Mouse (Mus musculus) cerebellum, postnatal 4 days (tissue): ENCODE measurements around the gene Scarb1.
A peak's percentile ranks its signal among the peaks of the same experiment; 100 is the strongest.

Experiments used
- DNase-seq, 2 experiments: peaks; one replicate each; pipeline ENCODE4 v3.0.0; 2022; ENCODE audit warnings: low spot score in 2 of 2, mixed read lengths in 1 of 2

Gene Scarb1

DNA sequence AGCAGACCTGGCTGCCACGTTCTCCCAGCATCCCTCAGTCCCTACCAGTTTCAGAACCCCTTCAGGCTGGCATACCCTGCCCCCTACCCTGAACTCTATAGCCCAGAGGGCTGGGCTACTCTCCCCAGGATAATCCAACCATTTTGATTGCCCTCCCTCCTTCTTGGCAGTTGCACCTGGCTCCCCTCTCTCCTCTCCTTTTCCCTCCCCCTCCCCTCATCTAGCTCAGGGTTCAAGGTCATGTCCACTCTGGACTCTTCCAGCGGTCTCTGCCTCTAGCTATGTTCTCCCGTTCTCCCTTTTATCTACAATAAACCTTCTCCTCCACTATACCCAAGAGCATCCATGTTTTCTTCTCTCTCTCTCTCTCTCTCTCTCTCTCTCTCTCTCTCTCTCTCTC is 9.1 kb downstream of the Scarb1 start:
- no peak for DNase-seq

DNA sequence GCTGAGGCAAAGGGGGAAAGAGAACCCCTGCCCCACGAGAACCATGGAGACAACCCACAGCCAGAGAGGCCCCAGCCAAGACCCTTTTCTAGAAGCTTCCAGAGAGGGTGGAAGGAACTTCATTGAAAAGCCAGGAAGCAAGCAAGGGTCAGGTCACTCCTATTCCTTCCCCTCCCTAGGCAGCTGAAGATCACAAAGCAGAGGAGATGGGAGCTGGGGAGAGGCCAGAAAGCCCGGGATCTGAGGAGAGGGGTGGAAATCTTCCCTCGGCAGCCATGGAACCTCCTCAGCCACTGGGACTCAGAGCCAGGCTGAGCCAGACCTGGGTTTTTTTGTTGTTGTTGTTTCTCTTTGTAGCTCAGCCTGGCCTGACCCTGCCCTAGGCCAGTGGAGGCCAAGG is 9.8 kb downstream of the Scarb1 start:
- DNase-seq: no peak

DNA sequence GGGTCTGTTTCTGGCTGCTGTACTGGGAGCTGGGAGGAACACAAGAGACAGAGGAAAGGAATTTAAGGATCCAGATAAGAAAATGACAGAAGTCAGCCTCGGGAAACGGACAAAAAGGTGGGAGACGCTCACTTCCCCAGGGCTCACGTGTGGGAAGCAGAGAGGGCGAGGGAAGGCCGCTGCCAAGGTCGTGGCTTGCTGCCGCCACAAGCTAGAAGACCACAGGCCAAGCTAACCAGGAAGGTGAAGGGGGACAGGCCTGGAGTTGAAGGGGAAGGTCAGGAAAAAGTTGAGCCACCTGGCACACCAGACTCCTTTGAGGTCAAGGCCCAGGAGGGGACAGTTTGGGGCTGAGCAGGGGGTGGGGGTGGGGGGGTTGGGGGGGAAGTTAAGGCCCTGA is 10.2 kb downstream of the Scarb1 start:
- no peak for DNase-seq

DNA sequence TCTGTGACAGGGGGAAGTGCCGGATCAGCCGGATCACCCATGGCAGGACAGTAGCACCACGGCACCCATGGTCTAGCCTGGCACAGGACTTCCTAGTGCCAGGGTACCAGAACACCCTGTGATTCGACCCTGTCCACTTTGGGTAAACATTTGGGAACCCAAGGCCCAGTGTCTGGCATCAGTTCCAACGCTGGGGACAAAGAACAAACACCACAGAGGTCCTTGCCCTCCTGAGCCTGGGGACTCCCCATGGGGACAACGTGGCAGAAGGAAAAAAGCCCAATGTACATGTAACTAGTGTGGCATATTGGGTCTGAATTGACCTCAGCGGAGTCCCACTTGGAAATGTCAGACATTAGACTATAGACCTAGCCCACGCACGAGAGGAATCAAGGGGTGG is 10.7 kb downstream of the Scarb1 start:
- no peak for DNase-seq

DNA sequence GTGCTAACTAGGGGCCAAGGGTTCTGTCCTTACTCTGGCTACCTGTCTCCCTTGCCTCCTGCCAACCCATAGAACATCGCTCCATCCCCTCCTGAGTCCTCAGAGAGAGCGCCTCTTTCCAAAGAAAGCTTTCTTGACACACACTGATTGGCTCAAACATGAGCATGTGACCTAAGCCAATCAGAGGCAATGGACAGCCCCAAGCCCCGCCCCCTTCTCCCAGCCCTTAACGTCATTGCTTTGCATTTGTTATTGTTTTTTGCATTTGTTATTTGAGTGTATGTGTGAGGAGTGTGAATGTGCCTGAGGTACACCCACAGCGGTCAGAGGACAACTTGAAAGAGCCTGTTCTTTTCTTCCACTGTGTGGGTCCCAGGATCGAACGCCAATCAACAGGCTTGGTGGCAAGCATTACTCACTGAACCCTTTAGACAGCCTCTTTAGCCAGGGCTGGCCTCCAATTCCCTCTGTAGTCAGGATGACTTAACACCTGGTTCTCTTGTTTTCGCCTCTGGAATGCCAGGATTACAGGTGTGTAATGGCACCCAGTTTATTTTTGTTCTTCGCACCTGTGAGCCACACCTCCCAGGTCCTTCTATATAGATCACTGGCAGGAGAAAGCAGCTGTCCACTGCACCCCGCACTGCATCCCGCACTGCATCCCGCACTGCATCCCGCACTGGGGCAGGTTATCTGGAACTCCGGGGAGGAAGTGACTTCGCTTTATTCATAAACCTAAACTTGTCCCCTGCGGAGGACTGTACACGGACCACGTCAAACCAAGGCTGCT is 13.1 kb downstream of the Scarb1 start:
- DNase-seq: no peak

DNA sequence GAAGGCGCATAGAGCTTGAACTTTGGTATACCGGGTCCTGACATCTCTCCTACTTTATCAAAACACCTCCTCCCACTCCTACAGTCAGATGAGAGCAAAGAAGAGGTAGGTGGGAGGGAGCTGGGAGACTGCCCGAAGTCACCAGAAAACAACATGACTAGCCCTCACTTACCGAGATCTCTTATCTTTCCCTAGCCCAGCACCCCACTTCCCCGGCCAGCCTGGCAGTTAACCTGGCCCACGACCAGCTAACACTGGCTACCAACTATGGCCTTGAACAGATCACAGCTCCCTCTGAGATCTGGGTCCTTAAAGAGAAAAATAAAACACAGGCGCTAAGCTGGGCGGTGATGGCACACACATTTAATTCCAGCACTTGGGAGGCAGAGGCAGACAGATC is 14.5 kb downstream of the Scarb1 start:
- DNase-seq: no peak

DNA sequence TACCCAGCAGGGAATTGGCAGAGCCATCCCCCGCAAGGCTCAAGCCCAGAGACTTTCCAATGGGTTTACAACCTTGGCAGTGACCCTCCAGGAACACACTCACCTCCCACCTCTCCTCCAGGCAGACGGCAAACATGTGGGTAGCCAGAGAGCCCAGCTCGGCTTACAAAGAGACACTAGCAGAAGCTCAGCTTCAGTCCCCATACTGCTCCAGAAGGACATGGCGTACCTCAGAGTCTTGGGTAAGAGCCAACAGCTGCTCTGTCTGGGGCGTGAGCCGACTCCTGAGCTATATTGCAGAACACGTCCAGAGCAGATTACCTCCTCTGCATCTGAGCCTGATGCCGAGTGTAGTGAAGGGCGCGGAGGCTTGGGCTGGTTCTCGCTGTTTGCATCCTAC is 15.0 kb downstream of the Scarb1 start:
- no peak for DNase-seq

DNA sequence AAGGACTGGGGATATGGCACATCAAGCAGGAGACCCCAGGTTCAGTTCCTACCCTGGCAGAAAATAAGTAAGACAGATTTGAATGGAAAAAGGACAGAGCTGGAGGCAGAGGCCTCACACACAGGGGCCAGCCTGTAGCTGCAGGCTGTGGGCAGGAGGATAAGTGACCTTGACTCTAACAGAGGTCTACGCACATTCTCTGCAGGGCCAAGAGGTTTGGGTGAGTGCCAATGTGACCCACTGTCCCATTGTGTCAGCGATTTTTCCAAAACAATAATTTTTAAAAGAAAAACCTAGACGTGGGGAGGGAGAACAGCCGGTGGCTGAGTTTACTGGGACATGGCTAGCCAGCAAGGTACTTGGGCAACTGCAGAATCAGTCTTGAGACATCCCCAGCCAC is 15.6 kb downstream of the Scarb1 start:
- no peak for DNase-seq

DNA sequence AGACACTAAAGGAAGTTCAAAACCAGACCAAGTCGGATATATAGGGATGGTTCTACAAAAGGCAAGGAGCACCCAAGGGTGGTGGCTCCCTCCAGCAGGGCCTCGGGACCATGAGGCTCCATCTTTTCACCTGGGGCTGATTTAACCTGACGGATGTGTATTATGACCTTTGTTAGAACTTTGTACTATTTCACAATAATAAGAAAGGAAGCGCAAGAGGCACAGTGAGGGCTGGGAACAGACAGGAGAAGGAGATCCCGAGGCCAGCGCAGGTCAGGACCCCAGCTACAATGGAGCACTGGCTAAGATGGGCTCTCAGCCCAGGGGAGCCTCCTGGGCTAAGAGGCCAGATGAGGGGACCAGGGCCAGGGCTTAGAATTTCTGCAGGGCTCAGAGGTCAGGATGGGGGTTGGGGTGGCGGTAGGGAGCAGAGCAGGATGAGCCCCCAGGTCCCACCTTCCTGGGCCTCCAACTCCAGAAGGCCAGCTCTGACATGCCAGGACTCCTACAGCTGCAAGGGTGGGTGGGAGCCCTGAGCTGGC is 16.9 kb downstream of the Scarb1 start:
- no peak for DNase-seq

DNA sequence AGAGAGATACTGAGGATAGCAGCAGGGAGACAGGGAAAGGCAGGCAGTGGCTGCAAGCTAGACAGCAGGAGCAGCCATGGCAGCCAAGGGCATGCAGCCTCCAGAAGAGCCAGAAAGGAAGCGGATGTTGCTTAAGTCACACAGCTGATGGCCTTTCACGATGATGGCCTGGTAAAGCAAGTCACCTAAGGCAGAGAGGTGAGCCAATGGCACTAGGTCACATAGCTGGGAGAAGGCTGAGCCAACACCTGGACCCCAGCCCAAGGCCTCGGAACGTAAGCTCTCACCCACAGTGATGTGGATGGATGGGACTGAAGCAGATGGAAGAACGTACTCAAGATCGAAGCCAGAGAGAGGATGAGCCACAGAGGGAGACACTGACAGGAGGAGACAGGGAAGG is 17.8 kb downstream of the Scarb1 start:
- no peak for DNase-seq

DNA sequence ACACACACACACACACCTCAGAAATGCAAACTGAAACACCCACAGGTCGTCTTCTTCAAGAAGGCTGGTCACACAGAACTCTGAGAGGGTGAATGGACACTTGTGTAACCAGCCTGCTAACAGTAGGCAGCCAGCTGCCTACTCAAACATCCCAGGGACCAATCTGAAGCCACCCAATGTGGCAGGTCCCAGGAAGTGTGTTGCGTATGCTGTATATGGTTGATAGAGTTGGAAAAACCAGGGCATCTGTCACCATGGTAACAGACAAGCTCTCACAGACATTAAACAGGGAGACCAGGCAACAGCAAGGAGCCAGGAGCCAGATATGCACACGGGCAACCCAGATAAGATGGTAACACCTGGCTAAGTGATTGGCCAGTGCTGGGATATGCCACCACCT is 19.1 kb downstream of the Scarb1 start:
- no peak for DNase-seq

DNA sequence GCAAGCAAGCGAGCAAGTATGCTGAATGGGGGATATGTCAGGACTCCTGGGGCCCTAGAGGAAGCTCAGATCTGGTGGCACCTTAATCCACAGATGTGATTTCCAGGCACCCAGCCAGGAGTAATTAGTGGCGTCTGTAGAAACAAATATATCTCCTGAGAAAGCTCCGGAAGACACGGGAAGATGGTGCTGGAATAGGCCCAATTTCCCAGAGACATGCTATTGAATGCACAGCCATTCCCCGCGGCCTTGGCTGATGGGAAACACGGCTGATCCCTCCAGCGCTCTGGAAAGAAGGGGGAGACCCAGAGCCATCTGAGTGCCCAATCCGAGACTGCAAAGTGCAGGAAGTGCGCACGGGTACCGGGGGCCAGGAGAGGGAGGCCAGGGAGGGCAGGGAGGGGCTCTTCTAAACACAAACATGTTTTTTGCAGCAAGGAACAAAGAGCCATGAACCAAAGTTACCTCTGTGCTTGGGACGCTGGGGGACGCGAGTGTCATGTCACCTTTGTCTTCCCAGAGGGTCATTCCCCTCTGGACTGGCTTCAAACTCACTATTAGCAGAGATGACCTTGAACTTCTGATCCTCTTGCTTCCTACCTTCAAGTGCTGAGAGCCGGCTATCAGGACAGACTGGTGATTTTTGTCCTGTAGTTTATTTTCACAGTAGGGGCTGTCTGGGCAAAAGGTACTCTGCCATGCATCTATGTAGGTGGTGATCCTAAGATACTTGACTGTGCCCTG is 21.7 kb downstream of the Scarb1 start:
- DNase-seq: no peak

DNA sequence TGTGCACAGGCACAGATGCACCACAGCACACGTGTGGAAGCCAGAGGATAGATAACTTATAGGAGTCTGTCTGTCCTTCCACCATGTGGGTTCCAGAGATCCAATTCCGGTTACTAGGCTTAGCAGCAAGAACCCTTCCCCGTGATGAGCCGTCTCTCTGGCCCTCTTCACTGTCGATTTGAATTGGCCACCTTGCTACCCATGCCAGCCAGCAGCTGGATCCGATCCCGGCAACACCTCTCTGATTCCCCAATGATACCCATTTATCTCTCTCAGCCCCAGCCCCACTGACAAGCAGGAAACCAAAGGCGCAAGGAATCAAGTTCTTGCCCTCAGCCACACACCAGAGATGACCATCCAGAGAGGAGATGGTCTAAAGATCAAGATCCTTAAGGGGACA is 22.9 kb downstream of the Scarb1 start:
- no peak for DNase-seq

DNA sequence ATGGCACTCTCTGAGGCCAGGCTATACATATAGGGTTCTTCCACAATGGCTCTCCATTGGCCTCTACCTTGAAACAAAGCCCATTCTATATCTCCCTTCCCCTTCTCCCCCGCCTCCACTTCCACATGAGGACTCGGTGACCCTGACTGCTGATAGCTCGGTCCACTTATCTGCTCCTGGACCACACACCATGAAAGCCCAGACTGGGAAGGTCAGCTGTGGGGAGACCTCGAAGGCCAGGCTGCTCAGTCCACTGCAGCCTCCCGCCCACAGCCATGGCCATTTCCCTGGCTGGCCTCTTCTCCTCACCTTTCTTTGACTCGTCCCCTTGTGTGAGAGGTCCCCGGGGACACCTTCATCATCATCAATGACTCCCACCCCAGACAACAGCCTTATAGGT is 23.6 kb downstream of the Scarb1 start:
- DNase-seq: no peak

DNA sequence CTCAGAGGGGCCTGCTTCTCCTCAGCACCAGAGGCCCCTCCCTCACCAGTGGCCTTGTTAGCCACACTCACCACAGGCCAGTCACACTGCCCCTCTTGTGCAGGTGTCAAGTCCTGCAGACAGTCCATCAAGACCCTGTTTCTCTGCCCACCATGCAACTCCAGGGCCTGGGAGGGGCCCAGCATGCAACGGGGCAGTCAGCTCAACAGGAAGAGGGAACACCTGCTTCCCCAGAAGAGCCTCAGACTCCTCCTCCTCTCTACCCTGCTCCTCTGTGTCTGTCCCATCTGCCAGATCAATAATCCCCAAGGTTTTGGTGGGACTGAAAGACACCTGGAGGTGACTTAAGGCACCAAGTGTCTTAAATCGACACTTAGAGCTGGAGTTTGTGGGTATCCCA is 24.1 kb downstream of the Scarb1 start:
- no peak for DNase-seq

DNA sequence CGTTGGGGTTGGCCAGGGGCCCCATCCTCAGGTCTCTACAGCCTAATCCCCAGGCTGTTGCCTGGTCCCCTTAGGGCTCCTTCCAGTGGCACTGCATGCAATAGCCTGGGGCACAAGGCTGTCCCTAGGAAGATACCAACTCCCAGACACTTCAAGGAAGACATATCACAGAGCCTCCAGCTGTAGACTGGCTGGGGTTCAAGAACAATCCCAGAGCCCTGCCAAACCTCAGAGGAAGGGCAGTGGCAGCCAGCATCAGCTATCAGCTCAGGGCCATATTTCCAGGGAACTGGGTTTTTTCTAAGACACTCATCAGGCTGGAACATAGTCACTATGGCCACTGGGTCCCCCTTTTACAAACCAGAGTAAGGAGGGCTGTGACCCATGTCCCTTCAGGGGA is 25.8 kb downstream of the Scarb1 start:
- DNase-seq: no peak

DNA sequence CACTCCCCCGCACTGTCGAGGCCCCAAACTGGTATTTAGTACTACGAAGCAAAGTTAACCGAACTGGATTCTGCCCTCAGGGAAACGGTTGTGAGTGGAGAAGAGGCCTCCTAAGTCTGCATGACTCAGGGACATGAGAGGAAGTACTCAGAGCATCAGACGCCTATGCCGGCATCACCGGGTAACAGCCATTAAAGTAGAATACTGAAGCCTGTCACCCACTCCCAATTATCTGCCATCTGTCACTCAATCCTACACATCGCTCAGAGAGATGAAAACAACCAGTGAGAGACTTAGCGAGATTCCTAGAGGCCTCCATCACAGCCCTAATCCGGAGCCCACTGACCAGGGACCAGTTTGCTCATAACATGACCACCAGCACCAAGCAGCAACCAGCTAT is 26.9 kb downstream of the Scarb1 start:
- no peak for DNase-seq

DNA sequence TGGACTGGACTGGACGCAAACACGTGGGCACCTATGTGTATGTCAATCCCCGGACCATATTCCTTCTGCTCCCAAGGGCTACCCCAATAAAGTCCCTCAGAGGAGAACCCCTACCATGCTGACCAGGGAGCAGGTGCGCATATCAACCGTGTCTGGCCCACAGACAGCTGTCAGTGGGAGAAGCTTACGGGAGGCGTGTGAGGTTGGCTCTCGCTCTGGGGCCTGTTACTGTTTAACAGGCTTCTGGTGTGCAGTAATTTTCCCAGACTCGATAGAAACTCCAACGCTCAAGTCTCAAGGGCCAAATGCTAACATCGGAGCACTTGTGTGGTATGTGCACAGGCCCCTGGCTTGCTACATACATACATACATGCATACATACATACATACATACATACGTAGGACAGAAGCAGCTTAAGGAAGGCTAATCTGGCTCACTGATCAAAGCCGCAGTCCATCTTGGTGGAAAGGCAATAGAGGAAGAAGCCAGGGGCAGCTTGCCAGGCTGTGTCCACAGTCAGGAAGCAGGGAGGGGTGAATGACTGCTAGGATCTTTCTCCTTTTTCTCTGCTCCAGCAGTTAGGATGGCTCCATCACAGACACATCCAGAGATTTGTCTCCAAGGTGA is 27.8 kb downstream of the Scarb1 start:
- peak in 1 of 2 experiments; percentile 46 for DNase-seq

DNA sequence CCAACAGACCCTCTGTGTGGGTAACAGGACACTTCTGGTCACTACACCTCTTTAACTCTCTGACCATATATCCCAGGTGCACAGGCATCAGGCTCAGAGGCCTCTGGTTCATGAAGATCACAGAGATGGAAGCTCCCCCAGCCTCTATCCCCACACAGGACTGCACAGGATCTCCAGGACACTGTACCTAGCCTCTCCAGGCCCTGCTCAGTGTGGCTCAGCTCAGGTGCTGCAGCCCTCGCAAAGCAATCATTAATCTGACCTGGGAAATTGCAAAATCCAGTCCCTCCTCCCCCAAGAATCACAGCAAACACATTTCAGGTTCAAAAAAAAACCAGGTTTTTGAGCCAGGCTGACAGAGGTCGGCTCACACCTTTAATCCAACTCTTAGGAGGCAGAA is 29.9 kb downstream of the Scarb1 start:
- DNase-seq: no peak

DNA sequence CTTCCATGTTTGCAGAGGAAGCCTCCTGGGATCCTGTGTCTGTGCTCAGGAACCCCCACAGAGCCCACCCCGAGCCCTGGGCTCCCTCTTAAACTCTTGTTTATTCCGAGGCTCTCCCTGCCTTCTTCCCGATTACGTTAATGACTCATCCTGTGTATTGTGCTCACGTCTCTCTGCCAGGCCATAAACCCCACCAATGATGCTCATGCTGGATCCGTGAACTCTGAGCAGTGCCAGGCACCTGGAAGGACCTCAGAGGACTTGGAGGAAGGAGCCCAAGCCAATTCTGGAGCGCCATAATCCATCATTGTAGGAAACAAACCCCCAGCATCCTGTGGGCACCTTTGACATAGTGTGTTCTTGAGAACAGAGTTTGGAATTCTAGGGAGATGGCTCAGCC is 31.7 kb downstream of the Scarb1 start:
- no peak for DNase-seq

DNA sequence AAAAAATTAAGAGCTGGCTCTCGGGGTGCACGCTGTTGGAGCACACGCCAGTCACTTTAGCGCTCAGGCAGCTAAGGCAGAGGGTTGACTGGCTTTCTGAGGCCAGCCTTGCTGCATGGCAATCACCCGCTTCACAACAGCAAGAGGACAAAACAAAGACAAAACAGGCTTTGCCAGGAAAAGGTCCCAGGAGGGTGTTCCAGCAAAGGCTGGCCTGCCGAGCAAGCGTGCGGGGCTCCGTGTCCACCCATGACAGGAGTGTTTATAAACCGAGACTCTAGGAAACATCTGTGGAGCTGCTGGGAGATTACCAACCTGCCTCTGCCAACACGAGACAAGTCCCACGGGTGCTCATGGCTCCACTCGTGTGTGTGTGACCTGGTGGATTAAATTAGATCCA is 34.1 kb downstream of the Scarb1 start:
- no peak for DNase-seq

DNA sequence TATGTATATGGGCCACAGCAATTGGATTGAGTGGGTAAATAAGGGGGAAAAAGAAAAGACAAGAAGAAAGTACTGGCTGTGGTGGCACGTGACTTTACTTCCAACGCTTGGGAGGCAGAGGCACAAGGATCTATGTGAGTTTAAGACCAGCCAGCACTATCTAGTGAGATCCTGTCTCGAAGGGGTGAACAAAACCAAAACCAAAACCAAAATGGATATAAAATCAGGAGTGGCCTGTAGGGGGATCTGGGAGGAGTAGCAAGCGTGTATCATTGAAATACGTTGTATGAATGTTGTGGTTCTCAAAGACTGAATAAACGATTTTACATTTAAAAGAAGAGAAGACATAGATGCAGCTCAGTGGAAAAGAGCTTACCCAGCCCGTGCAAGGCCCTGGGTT is 34.5 kb downstream of the Scarb1 start:
- no peak for DNase-seq
